In the genomic region with DNA sequence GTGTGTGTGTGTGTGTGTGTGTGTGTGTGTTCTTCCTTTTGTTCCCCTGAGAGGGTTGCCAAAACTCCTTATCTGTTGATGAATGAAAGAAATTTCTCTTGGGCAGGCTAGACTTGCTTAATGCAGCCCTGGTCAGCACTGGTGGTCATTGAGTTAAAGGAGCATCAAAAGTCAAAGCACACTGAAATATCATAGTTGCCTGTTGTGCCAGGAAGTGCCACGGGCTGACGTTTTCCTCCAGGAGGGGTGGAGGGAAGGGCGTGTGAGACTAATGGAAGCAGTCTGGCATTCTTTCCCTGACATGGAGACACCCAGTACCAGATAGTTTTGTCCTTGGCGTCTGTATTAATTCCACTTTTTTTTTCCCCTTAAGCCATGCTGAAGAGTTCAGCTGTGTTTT, we compare ENCODE assay signal across 11 mouse cellular contexts.
DNase-seq lines count a peak whose midpoint lies in the region; ATAC-seq and TF ChIP-seq lines count a peak whose summit lies in the region.
"Had no signal": no experiment of that assay in that cellular context is flagged by ENCODE, and none has a peak within 500 bp of the region (broad histone marks: within the 10 kb centered on the region; RNA-seq: fewer than 3 reads in every experiment).

No protein-coding gene starts in this region.

- H3K27me3 ChIP-seq in forebrain, embryonic 10.5 days (ENCODE audit: poor library complexity, severe bottlenecking), result no peaks in the 10 kb centered on the region
- no peaks in the 10 kb centered on the region for H3K27me3 ChIP-seq in forebrain, embryonic 14.5 days (replicated peaks; ENCODE audit: control insufficient read depth, insufficient read depth, low read length)
- no peaks in the 10 kb centered on the region for H3K27me3 ChIP-seq in embryonic facial prominence, embryonic 11.5 days (ENCODE audit: control insufficient read depth, insufficient read depth, low read length)
- no peaks in the 10 kb centered on the region for H3K27me3 ChIP-seq in heart, postnatal 0 days (ENCODE audit: control insufficient read depth, insufficient read depth, low read length)
- H3K27me3 ChIP-seq in midbrain, embryonic 13.5 days, result no peaks in the 10 kb centered on the region
- H3K27me3 ChIP-seq: limb, embryonic 15.5 days had no signal

- H3K4me1 ChIP-seq in forebrain, embryonic 10.5 days, result peaks cover 18% of the 10 kb centered on the region
- peaks cover 12% of the 10 kb centered on the region for H3K4me1 ChIP-seq in forebrain, embryonic 14.5 days (ENCODE audit: control insufficient read depth, insufficient read depth, low read length)
- no peaks in the 10 kb centered on the region for H3K4me1 ChIP-seq in embryonic facial prominence, embryonic 11.5 days (ENCODE audit: control insufficient read depth, insufficient read depth, low read length)
- H3K4me1 ChIP-seq in heart, postnatal 0 days (ENCODE audit: control insufficient read depth, insufficient read depth), result peaks cover 28% of the 10 kb centered on the region
- H3K4me1 ChIP-seq in midbrain, embryonic 13.5 days (replicated peaks), result peaks cover 3% of the 10 kb centered on the region; the same call in 1 of the 2 replicates

- no peak for DNase-seq in forebrain, embryonic 10.5 days (ENCODE audit: extremely low spot score, low spot score)
- no peak for DNase-seq in forebrain, embryonic 14.5 days (ENCODE audit: low spot score)
- peak; percentile 43 for DNase-seq in embryonic facial prominence, embryonic 11.5 days (ENCODE audit: low spot score)
- peak; percentile 79 for DNase-seq in heart, postnatal 0 days (ENCODE audit: low spot score)
- DNase-seq in lung, postnatal 10 days, result peak; percentile 56
- DNase-seq in layer of hippocampus, adult 9-11 months, result no peak
- no peak for DNase-seq in adrenal gland, adult 8-10 months
- DNase-seq: B cell, adult 2 months; gastrocnemius, postnatal 36 days had no signal

- H3K36me3 ChIP-seq in forebrain, embryonic 10.5 days (replicated peaks), result no peaks in the 10 kb centered on the region
- H3K36me3 ChIP-seq in forebrain, embryonic 14.5 days (ENCODE audit: control insufficient read depth, insufficient read depth, low read length), result no peaks in the 10 kb centered on the region
- H3K36me3 ChIP-seq in embryonic facial prominence, embryonic 11.5 days (replicated peaks; ENCODE audit: control insufficient read depth, insufficient read depth, low read depth, low read length), result no peaks in the 10 kb centered on the region
- H3K36me3 ChIP-seq in heart, postnatal 0 days (replicated peaks; ENCODE audit: control insufficient read depth, insufficient read depth, low read length), result no peaks in the 10 kb centered on the region
- no peaks in the 10 kb centered on the region for H3K36me3 ChIP-seq in midbrain, embryonic 13.5 days
- H3K36me3 ChIP-seq: limb, embryonic 15.5 days had no signal

- H3K9me3 ChIP-seq in forebrain, embryonic 10.5 days, result no peaks in the 10 kb centered on the region
- no peaks in the 10 kb centered on the region for H3K9me3 ChIP-seq in forebrain, embryonic 14.5 days (replicated peaks; ENCODE audit: control insufficient read depth, low read length)
- H3K9me3 ChIP-seq in embryonic facial prominence, embryonic 11.5 days (replicated peaks; ENCODE audit: control insufficient read depth, low read length), result no peaks in the 10 kb centered on the region
- no peaks in the 10 kb centered on the region for H3K9me3 ChIP-seq in heart, postnatal 0 days (replicated peaks; ENCODE audit: control insufficient read depth, low read length)
- H3K9me3 ChIP-seq in midbrain, embryonic 13.5 days, result no peaks in the 10 kb centered on the region
- H3K9me3 ChIP-seq: limb, embryonic 15.5 days had no signal

- no peak for ATAC-seq in forebrain, embryonic 14.5 days
- ATAC-seq in embryonic facial prominence, embryonic 11.5 days (replicated peaks; ENCODE audit: insufficient number of reproducible peaks, low FRiP score, low TSS enrichment, low read depth), result no peak
- peak; percentile 78 for ATAC-seq in heart, postnatal 0 days (ENCODE audit: insufficient read depth, low read depth)
- no peak for ATAC-seq in midbrain, embryonic 13.5 days

- no peak for TF ChIP-seq CTCF in heart, postnatal 0 days (IDR thresholded peaks at IDR 0.05; ENCODE audit: low read depth)

- no peak overlapping the region for H3K4me2 ChIP-seq in forebrain, embryonic 14.5 days (ENCODE audit: low read length)
- H3K4me2 ChIP-seq in embryonic facial prominence, embryonic 11.5 days (ENCODE audit: low read depth, low read length), result no peak overlapping the region
- H3K4me2 ChIP-seq in heart, postnatal 0 days (ENCODE audit: low read depth, low read length), result 0 out of 2 replicates have a peak overlapping the region, but pooled peaks have one; percentile 4
- H3K4me2 ChIP-seq in midbrain, embryonic 13.5 days (replicated peaks), result no peak overlapping the region
- H3K4me2 ChIP-seq: limb, embryonic 15.5 days had no signal

- H3K27ac ChIP-seq in forebrain, embryonic 10.5 days, result 0 out of 2 replicates have a peak overlapping the region, but pooled peaks have one; percentile 25
- H3K27ac ChIP-seq in forebrain, embryonic 14.5 days (ENCODE audit: low read depth, low read length), result no peak overlapping the region
- no peak overlapping the region for H3K27ac ChIP-seq in embryonic facial prominence, embryonic 11.5 days (replicated peaks; ENCODE audit: low read depth, low read length)
- H3K27ac ChIP-seq in heart, postnatal 0 days (ENCODE audit: low read depth), result peak overlapping the region; percentile 81
- H3K27ac ChIP-seq in midbrain, embryonic 13.5 days, result no peak overlapping the region
- H3K27ac ChIP-seq: limb, embryonic 15.5 days had no signal

- H3K4me3 ChIP-seq in forebrain, embryonic 10.5 days, result no peak overlapping the region
- H3K4me3 ChIP-seq in forebrain, embryonic 14.5 days (ENCODE audit: low read depth, low read length), result no peak overlapping the region
- no peak overlapping the region for H3K4me3 ChIP-seq in embryonic facial prominence, embryonic 11.5 days (ENCODE audit: low read depth, low read length)
- no peak overlapping the region for H3K4me3 ChIP-seq in heart, postnatal 0 days (ENCODE audit: low read depth, low read length)
- no peak overlapping the region for H3K4me3 ChIP-seq in midbrain, embryonic 13.5 days (replicated peaks)
- H3K4me3 ChIP-seq: limb, embryonic 15.5 days had no signal

- no peak overlapping the region for H3K9ac ChIP-seq in forebrain, embryonic 14.5 days (ENCODE audit: low read length)
- H3K9ac ChIP-seq in embryonic facial prominence, embryonic 11.5 days (replicated peaks; ENCODE audit: low read length), result no peak overlapping the region
- H3K9ac ChIP-seq in heart, postnatal 0 days (replicated peaks; ENCODE audit: low read depth, low read length), result no peak overlapping the region
- no peak overlapping the region for H3K9ac ChIP-seq in midbrain, embryonic 13.5 days (replicated peaks)
- H3K9ac ChIP-seq: limb, embryonic 15.5 days had no signal

- TF ChIP-seq EP300 in heart, postnatal 0 days (IDR thresholded peaks at IDR 0.05; ENCODE audit: low read depth), result no peak

- 66% methylated on average over 4 of the region's 4 CpGs for WGBS in forebrain, embryonic 10.5 days
- 50% methylated on average over 4 of the region's 4 CpGs for WGBS in forebrain, embryonic 14.5 days
- 28% methylated on average over 4 of the region's 4 CpGs for WGBS in embryonic facial prominence, embryonic 11.5 days
- WGBS in heart, postnatal 0 days, result 3% methylated on average over 4 of the region's 4 CpGs
- 60% methylated on average over 4 of the region's 4 CpGs for WGBS in midbrain, embryonic 13.5 days

Comparison
In these comparisons a context has a peak if more than half of its experiments do, and no peak if none do; other contexts are left out.
1. H3K27ac ChIP-seq: peak in forebrain, embryonic 10.5 days (single experiment) and heart, postnatal 0 days (single experiment); none in forebrain, embryonic 14.5 days (single experiment), embryonic facial prominence, embryonic 11.5 days (single experiment) and midbrain, embryonic 13.5 days (single experiment).
2. DNase-seq: peak in embryonic facial prominence, embryonic 11.5 days (single experiment), heart, postnatal 0 days (single experiment) and lung, postnatal 10 days (single experiment); none in forebrain, embryonic 10.5 days (single experiment), forebrain, embryonic 14.5 days (single experiment), layer of hippocampus, adult 9-11 months (single experiment) and adrenal gland, adult 8-10 months (single experiment).